Mouse (Mus musculus) kidney, adult 2 months (tissue): Measurements from ENCODE around the gene Tfdp1.
"Not testable (repeated sequence)": the region's sequence is repeated elsewhere in the genome, so short reads cannot be mapped to it uniquely, and the experiment has no call there.

Source experiments
- CTCF ChIP-seq: fragments of 200-500 bp; conservative IDR thresholded peaks from 2 replicates; pipeline ENCODE4 v1.5.1; 2011; ENCODE audit warnings: low read depth, mild to moderate bottlenecking, control low read depth, low read length, moderate library complexity, mixed read lengths; ENCODE audit not compliant: insufficient read depth, insufficient read length
- POLR2A ChIP-seq: fragments of 200-500 bp; IDR thresholded peaks from one replicate; pipeline ENCODE4 v1.6.1; 2011; ENCODE audit warnings: low read depth, low read length, control low read depth

GRCm38 (mm10) chr8:13337245-13337644 is 1.3 kb upstream of the Tfdp1 start:
- TF ChIP-seq POLR2A, CTCF: not testable (repeated sequence)
